Comparison of ENCODE assay signal across 13 mouse cellular contexts in the genomic region with DNA sequence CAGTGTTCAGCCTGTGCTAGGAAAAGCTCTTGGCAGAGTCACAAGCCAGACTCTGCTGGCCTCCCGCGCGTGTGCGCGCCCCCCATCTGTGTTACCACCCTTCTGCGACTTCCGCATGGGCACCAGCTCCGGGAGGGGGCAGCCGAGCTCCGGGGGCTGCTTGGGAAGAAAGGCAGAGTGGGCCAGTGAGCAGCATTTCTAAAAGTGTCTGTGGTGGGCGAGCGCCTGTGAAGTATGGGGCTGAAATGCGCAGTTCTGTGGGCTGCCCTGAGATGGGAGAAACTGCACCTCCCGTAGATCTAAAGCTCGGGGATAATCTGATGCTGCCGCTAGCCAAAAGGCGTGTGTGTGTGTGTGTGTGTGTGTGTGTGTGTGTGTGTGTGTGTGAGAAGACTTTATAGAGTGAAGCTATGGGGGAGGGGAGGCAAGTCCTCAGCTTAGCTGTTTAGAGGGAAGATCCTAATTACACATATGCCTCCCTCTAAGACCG. TPM values are rescaled to one million over a fixed set of nuclear protein-coding genes. Genes with fewer than 3 reads are reported as not detected.
A peak's percentile ranks its signal among the peaks of the same experiment; 100 is the strongest.
DNase-seq lines count a peak whose midpoint lies in the region; ATAC-seq lines count a peak whose summit lies in the region.
"Had no signal": no experiment of that assay in that cellular context is flagged by ENCODE, and none has a peak within 500 bp of the region (broad histone marks: within the 10 kb centered on the region; RNA-seq: fewer than 3 reads in every experiment).

No protein-coding gene starts in this region.

- intact Hi-C loops in left cerebral cortex, postnatal 25 days (cut with DNase I) = loop anchor here (1.0 to 2.0 kb wide), 2 partner anchors 39 to 77 kb away; partner anchors contain the start of gene Calm2

- no peak for ATAC-seq in erythroid progenitor cell, adult 5-6 weeks (replicated peaks; ENCODE audit: low FRiP score, poor library complexity, severe bottlenecking)

- peak; percentile 61 for DNase-seq in retina, postnatal 1 day
- DNase-seq in retina, embryonic 14.5 days (ENCODE audit: low spot score) = no peak
- peak; percentile 83 to 86 for DNase-seq in frontal cortex, adult 2 months (ENCODE audit: extremely low spot score in 1 of 2, low spot score in 1 of 2)
- DNase-seq in left cerebral cortex, postnatal 25 days (ENCODE audit: low spot score in 2 of 2) = peak; percentile 75 to 97
- no peak for DNase-seq in Muller cell, postnatal 12 days (ENCODE audit: inconsistent ontology term)
- no peak for DNase-seq in gastrocnemius, adult 8-10 months (ENCODE audit: low spot score in 2 of 2)
- DNase-seq: adrenal gland, postnatal 10 days; kidney, adult 8-10 months had no signal

RNA-seq across cellular contexts. Expression of gene Stpg4, which starts 58.2 kb away (rescaled TPM):
- not detected in 2 replicates for polyA plus RNA-seq in frontal cortex, adult 2 months (2012; rRNA removed)
- under 1 TPM in 1 of 2 experiments, not detected in 1; 0.62 TPM for total RNA-seq in left cerebral cortex, postnatal 25 days (2021)
- total RNA-seq in erythroid progenitor cell, adult 5-6 weeks (2015; ENCODE audit: low replicate concordance) = not detected in 2 replicates
- 3.1 TPM in 1 of 2 replicates, not detected in the other for total RNA-seq in erythroid progenitor cell, adult 5-6 weeks (2017; ENCODE audit: low replicate concordance)
- total RNA-seq in gastrocnemius, adult 8-10 months (2022) = not detected
- total RNA-seq: adrenal gland, postnatal 10 days; common myeloid progenitor, adult 5-6 weeks had no signal
- polyA plus RNA-seq: G1E; liver, embryonic 16.5 days; urinary bladder, adult 2 months had no signal

Comparison
In these comparisons a context has a peak if more than half of its experiments do, and no peak if none do; other contexts are left out.
1. DNase-seq: peak in retina, postnatal 1 day (single experiment), frontal cortex, adult 2 months (2 of 2) and left cerebral cortex, postnatal 25 days (2 of 2); none in retina, embryonic 14.5 days (single experiment), Muller cell, postnatal 12 days (single experiment) and gastrocnemius, adult 8-10 months (0 of 2).